Mouse (Mus musculus) frontal cortex, adult 2 months (tissue): ENCODE data around the gene BC004004. TPM values are rescaled to one million over a fixed set of nuclear protein-coding genes. Genes with fewer than 3 reads are reported as not detected.

Source experiments
- polyA plus RNA-seq: library from polyadenylated mRNA; depleted of rRNA; stranded (reverse); fragments of >200 nt; gene quantifications from 2 replicates; pipeline ENCODE4 v1.2.3, GENCODE M21; 2012; rRNA removed

BC004004 gene
- polyA plus RNA-seq, 1 experiment: 79.2 TPM

Other genes starting within 250 kb of the BC004004 start
- 135 and 141 TPM in 2 replicates for gene Srsf3, start 236.2 kb upstream of the BC004004 start, polyA plus RNA-seq
- gene Cdkn1a, start 177.8 kb upstream of the BC004004 start, polyA plus RNA-seq: 37.7 and 55.8 TPM in 2 replicates
- 0.08 and 0.19 TPM in 2 replicates for gene Rab44, start 154.6 kb upstream of the BC004004 start, polyA plus RNA-seq
- gene Cpne5, start 30.6 kb upstream of the BC004004 start, polyA plus RNA-seq: 117 TPM in 2 replicates
- gene Ppil1, start 4.6 kb upstream of the BC004004 start, polyA plus RNA-seq: 21.7 and 23.7 TPM in 2 replicates
- 0.97 and 1.1 TPM in 2 replicates for gene Pi16, start 48.9 kb downstream of the BC004004 start, polyA plus RNA-seq
- gene Mtch1, start 79.1 kb downstream of the BC004004 start, polyA plus RNA-seq: 548 and 552 TPM in 2 replicates
- gene Fgd2, start 92.1 kb downstream of the BC004004 start, polyA plus RNA-seq: 11.0 and 14.7 TPM in 2 replicates
- gene Pim1, start 222.0 kb downstream of the BC004004 start, polyA plus RNA-seq: 3.2 and 3.7 TPM in 2 replicates